Mouse (Mus musculus) ES-E14 (cell line): ENCODE measurements at regions not wholly inside any gene's neighbourhood (a gene's known extent, or its start where the extent isn't known, plus 50 kb on each side); places are given as distances from the start of the nearest gene placed in this dataset.

Source experiments
- CHD2 ChIP-seq: IDR thresholded peaks from 2 replicates; pipeline ENCODE4 v1.6.1; 2014; ENCODE audit warnings: mild to moderate bottlenecking, low read depth, low read length, inconsistent platforms
- HCFC1 ChIP-seq: IDR thresholded peaks from 2 replicates; pipeline ENCODE4 v1.6.1; 2012; ENCODE audit warnings: low read length, inconsistent platforms, borderline replicate concordance; ENCODE audit not compliant: insufficient read depth
- MAFK ChIP-seq: IDR thresholded peaks from 2 replicates; pipeline ENCODE4 v1.6.1; 2014; ENCODE audit warnings: mild to moderate bottlenecking, low read depth, low read length, inconsistent platforms; ENCODE audit not compliant: insufficient read depth
- ZC3H11A ChIP-seq: IDR thresholded peaks from 2 replicates; pipeline ENCODE4 v1.6.1; 2012; ENCODE audit warnings: low read depth, mild to moderate bottlenecking, inconsistent platforms, low read length, borderline replicate concordance
- ZNF384 ChIP-seq: IDR thresholded peaks from 2 replicates; pipeline ENCODE4 v1.6.1; 2012; ENCODE audit warnings: low read depth, low read length, inconsistent platforms

- TF ChIP-seq ZC3H11A (no peak), HCFC1 (no peak), ZNF384 (no peak), MAFK (no peak), CHD2 (no peak)
Observed at GRCm38 (mm10) chr15:6014982-6015381, 284.6 kb upstream of the Dab2 start.
